Mouse (Mus musculus): ENCODE data around the gene Tmem150c.

Gene Tmem150c

GRCm38 (mm10) chr5:100166591-100167491 is 7.2 kb upstream of the Tmem150c start:
- peak in 1 of 2 experiments; percentile 59 for DNase-seq (ENCODE audit: low spot score in 2 of 2)

DNA sequence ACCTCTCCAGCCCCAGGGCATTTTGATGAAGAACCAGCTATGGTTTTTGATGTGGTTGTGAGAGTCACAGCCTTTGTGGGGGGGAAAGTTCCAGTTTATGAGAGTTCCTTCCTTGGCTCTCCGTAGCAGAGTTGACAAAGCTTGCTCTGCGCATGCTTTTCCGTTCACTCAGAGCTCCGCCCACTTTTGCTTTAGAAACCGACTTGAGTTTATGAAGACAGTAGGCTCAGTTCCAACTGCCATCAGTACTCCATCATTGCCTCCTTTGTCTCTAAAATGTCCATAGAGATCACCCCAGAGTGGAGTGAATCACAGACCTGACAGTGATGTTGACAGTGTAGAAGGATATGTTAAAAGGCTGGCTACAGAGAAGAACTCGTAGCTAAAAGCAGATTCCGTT is 3.8 kb upstream of the Tmem150c start:
- no peak for DNase-seq (ENCODE audit: low spot score in 2 of 2)

GRCm38 (mm10) chr5:100162857-100163256 is 3.2 kb upstream of the Tmem150c start:
- no peak for DNase-seq (ENCODE audit: low spot score in 2 of 2)

DNA sequence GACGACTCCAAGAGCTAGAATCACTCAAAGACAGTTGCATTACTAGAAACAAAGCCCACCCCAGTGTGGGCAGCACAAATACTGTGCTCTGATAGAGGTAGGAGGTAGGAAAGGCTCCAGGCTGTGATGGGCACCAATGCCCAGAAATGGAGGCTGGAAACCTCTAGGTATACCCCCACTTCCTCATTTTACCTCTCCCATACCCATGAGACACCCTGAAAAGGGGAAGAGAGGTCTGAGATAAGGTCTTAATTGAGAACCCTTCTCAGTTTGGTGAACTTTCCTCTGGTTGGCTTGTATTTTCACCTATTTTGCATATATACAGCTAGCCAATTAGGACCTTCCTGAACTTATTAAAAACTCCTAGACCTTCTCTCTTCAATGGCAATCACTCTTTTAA is 2.4 kb upstream of the Tmem150c start:
- no peak for DNase-seq (ENCODE audit: low spot score in 2 of 2)

DNA sequence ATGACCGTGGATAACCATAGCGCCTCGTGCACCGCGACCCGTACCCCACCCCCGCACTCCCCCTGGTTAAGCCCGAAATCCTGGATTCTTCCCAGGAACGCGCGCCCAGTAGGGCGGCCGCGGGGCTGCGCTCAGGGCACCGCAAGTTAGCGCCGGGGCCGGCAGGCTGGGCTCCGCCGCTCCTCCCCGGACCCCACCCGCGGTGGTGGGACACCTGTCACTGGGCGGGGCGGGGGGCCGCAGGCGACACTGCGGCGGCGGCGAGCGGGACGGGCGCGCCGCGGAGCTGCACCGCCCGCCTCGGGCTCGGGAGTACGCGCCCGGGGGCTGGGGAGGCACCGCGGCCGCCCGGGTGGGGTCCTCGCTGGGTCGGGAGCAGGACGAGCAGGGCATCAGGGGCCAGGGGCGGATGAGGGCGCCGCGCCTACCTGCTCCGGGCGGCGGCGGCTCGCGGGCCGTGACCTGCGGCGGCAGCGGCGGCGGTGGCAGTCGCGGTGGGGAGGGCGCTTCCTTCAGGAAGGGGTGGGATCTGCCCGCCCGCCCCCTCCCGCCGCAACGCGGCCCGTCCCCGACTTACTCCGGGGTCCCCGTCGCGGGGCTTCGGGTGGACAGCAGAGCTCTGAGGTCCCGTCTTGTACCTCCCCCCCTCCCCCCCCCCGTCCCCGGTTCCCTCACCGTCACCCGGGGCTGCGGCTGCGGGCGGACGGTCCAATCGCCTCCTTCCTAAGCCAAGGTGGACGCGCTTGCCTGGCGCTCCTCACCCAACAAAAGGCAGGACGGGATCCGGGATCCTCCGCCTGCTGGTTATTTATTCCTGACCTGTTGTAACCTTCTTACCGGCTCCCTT is 594 bp downstream of the Tmem150c start:
- DNase-seq (ENCODE audit: low spot score in 2 of 2) = peak in 1 of 2 experiments; percentile 16

- no peak for DNase-seq (ENCODE audit: low spot score in 2 of 2)
Observed at GRCm38 (mm10) chr5:100158301-100158700, 1.3 kb downstream of the Tmem150c start.

DNA sequence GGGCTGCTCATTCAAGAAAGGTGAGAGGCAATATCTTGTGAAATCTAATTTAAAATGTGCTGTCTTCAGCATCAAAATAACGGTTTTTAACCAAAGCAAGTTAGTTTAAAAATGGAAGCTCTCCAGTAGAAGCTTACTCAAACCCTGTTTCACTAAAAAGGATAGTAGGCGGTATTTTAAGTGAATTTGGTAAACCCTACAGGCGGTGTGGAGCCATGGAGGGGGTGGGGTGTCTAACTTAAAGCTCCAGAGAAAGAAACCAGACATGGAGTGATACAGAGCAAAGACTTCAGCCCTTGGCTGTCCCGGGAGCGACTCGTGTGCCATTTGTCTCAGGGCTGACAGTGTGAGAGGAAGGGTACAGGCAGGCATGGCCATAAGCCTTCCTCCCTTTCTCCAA is 4.0 kb downstream of the Tmem150c start:
- no peak for DNase-seq (ENCODE audit: low spot score in 2 of 2)

DNA sequence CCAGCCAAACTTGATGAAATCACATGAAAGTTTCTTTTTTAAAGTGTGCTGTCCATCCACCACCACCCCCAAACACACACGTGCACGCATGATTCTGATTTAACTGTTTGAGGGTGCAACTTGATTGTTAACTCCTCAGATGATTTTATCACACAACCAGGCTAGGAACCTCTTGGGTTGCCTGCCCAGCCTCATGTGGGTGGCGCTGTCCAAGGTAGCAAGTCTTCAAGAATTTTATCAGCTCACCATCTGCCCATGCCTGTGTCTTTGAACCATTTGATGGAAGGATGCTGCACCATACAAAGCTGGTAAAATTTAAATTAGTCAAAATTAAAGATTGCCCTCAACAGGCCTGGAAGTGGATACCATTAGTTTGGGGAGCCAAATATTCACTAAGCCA is 9.6 kb downstream of the Tmem150c start:
- no peak for DNase-seq (ENCODE audit: low spot score in 2 of 2)

DNA sequence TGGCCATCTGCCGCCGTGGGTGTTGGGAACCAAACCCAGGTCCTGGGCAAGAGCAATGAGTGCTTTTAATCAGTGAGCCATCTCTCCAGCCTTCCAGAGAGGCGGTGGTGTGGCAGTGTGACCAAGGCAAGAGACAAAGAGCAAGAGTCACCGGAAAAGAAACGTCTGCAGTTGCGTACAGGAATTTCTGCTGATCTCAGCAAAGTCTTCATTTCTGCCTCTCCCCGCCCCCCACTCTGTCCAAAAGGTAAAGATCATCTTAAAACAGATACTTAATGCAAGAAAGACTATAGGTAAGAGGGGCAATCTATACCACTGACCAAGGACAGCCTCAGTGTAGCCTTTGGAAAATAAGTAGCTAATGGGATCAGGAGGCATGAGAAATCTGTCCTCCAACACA is 14.8 kb downstream of the Tmem150c start:
- DNase-seq (ENCODE audit: low spot score in 2 of 2) = no peak

DNA sequence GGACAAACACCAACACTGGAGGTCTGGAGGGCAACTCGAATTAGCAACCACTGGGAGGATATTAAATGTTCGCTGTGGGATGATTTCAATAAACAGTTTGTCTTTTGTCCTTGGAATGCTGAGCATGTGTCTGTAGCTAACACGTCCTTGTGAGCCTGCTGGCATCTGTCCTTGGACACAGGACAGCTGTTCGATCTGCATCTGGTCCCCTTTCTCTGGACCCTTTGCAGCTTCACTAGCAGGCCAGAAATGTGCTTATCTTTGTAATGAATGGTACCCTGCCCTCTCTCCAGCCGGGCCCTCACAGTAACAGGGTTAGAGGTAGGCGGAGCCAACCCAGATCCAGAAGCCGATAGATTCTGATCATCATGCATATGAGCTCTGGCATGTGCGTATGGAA is 32.3 kb downstream of the Tmem150c start:
- DNase-seq (ENCODE audit: low spot score in 2 of 2) = no peak

DNA sequence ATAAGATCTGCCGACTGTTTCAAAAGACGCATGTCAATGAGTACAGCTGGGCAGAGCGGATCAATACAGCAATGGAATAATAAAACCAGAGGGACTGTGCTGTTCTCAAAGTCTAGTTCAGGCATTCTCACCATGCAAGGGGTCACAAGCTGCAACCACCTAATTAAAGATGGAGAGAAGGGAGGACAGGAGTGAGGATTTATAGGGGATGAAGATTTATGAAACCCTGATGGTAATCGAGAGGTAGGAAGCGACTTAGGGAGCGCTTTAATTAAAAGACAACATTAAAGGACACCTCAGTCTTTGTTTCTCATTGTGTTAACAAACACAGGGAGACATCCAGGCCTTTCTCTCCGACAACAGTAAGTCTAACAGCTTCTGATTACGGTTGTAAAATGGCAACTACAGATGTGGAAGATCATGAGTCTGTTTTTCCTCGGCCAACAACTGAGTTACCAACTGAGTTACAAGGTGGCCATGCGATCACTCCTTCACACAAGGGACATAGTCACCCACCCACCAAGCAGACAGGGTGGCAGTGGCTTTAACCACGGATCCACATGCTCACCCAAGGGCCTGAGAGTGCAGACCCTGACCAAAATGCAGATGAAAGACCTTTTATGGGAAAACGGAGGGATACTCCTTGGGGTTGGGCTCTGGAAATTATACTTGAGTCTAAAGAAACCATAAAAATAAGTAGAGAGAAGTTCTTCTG is 34.0 kb downstream of the Tmem150c start:
- DNase-seq (ENCODE audit: low spot score in 2 of 2) = no peak

DNA sequence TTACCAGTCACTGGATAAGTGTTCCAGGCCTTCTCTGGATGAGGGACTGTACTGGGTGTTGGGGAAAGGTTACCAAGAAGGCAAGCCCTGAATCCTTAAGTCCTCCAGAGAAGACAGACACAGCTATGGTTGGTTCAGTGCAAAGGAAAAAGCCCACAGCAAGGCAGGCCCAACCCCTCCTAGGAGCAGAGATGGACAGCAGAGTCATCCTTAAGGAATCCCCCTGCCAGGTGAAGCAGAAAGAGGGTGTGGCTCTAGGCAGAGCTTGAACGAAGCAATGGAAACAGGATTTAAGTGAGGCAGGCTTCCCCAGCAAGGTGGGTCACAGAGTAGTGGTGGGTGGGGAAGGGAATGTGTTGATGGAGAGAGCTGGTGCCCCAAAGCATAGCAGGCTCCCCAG is 35.1 kb downstream of the Tmem150c start:
- no peak for DNase-seq (ENCODE audit: low spot score in 2 of 2)

GRCm38 (mm10) chr5:100123283-100123682 is 36.3 kb downstream of the Tmem150c start:
- DNase-seq (ENCODE audit: low spot score in 2 of 2) = no peak

- DNase-seq (ENCODE audit: low spot score in 2 of 2) = no peak
Observed at GRCm38 (mm10) chr5:100121170-100121569, 38.4 kb downstream of the Tmem150c start.

GRCm38 (mm10) chr5:100120711-100121141 is 38.9 kb downstream of the Tmem150c start:
- DNase-seq (ENCODE audit: low spot score in 2 of 2) = no peak

DNA sequence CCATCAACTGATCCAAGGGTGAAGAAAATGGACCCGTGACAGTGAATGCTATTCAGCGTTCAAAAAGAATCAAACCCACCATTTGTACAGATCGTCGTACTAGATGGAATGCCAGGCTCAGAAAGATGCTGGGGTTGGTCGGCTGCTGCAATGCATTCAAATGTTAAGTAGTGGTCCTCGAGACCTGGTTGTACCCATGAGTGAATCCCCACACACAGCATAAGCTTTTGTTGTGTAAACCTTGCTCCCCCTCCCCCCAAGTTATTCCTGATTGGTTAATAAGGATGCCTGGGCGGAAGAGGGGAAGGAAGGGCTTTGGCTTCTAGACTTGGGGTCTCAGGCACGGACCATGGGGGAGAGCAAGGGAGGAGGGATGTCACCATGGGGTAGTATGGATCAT is 40.3 kb downstream of the Tmem150c start:
- DNase-seq (ENCODE audit: low spot score in 2 of 2) = no peak

- no peak for DNase-seq (ENCODE audit: low spot score in 2 of 2)
Observed at GRCm38 (mm10) chr5:100113403-100113802, 46.2 kb downstream of the Tmem150c start.

- DNase-seq (ENCODE audit: low spot score in 2 of 2) = no peak
Observed at GRCm38 (mm10) chr5:100110581-100110980, 49.0 kb downstream of the Tmem150c start.

GRCm38 (mm10) chr5:100109543-100110282 is 49.9 kb downstream of the Tmem150c start:
- no peak for DNase-seq (ENCODE audit: low spot score in 2 of 2)

DNA sequence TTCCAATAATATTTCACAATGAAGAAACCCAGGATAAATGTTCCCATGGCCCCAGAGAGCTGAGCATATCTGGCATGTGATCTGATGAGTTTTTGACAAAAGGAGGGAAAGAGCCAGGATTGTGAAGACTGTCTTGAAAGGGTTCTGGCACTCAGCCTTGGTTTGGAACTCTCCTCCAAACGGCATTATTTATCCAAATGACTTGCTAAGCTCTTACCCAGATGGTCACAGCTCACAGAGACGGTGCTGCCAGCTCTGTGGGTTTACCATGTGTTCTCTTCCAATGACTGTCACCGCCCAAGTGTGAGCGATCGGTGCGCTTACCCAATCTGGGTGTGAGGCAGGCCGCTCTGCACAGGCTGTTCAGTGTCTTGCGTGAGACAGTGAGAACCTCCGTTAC is 50.7 kb downstream of the Tmem150c start:
- no peak for DNase-seq (ENCODE audit: low spot score in 2 of 2)

- no peak for DNase-seq (ENCODE audit: low spot score in 2 of 2)
Observed at GRCm38 (mm10) chr5:100102395-100102794, 57.2 kb downstream of the Tmem150c start.
